Mouse (Mus musculus) heart, postnatal 0 days (tissue): ENCODE data around the gene Cx3cl1.

Experiments
- CTCF ChIP-seq: IDR thresholded peaks from 2 replicates; pipeline ENCODE4 v1.5.1; 2016; ENCODE audit warnings: antibody characterized with exemption, control low read depth, low read depth
- EP300 ChIP-seq: IDR thresholded peaks from 2 replicates; pipeline ENCODE4 v1.6.1; 2016; ENCODE audit warnings: antibody characterized with exemption, low read depth

- no peak for TF ChIP-seq CTCF
- no peak for TF ChIP-seq EP300
Observed at GRCm38 (mm10) chr8:94754006-94754405, 17.8 kb upstream of the Cx3cl1 start.
